Mouse (Mus musculus) gonadal fat pad, adult 2 months (tissue): ENCODE measurements at regions not wholly inside any gene's neighbourhood (a gene's known extent, or its start where the extent isn't known, plus 50 kb on each side); places are given as distances from the start of the nearest gene placed in this dataset.
A peak's percentile ranks its signal among the peaks of the same experiment; 100 is the strongest.

Source experiments
- DNase-seq: peaks from one replicate; pipeline ENCODE4 v3.0.0-alpha.2; 2012; ENCODE audit warnings: low read depth

- DNase-seq, result no peak
Observed at GRCm38 (mm10) chr17:79498321-79498720, 113.3 kb upstream of the Rmdn2 start.

- no peak for DNase-seq
Observed at GRCm38 (mm10) chr17:79501031-79501474, 110.6 kb upstream of the Rmdn2 start.

- DNase-seq, result no peak
Observed at GRCm38 (mm10) chr17:79501926-79502325, 109.7 kb upstream of the Rmdn2 start.

GRCm38 (mm10) chr17:79503037-79503436 lies 108.6 kb upstream of the Rmdn2 start:
- DNase-seq, result no peak

- DNase-seq, result no peak
Observed at GRCm38 (mm10) chr17:79504209-79504608, 107.5 kb upstream of the Rmdn2 start.

GRCm38 (mm10) chr17:79505565-79505964 lies 106.1 kb upstream of the Rmdn2 start:
- no peak for DNase-seq

GRCm38 (mm10) chr17:79509281-79509680 lies 102.4 kb upstream of the Rmdn2 start:
- DNase-seq, result no peak

- DNase-seq, result no peak
Observed at GRCm38 (mm10) chr17:79509957-79510710, 101.5 kb upstream of the Rmdn2 start.

- DNase-seq, result no peak
Observed at GRCm38 (mm10) chr17:79511218-79511617, 100.4 kb upstream of the Rmdn2 start.

GRCm38 (mm10) chr17:79514076-79514475 lies 97.6 kb upstream of the Rmdn2 start:
- DNase-seq, result no peak

GRCm38 (mm10) chr17:79518185-79518584 lies 93.5 kb upstream of the Rmdn2 start:
- DNase-seq, result no peak

- no peak for DNase-seq
Observed at GRCm38 (mm10) chr17:79518696-79519095, 93.0 kb upstream of the Rmdn2 start.

- DNase-seq, result no peak
Observed at GRCm38 (mm10) chr17:79519356-79519755, 92.3 kb upstream of the Rmdn2 start.

- no peak for DNase-seq
Observed at GRCm38 (mm10) chr17:79520283-79520682, 91.4 kb upstream of the Rmdn2 start.

GRCm38 (mm10) chr17:79521691-79522090 lies 90.0 kb upstream of the Rmdn2 start:
- DNase-seq, result no peak

GRCm38 (mm10) chr17:79523230-79523629 lies 88.4 kb upstream of the Rmdn2 start:
- no peak for DNase-seq

- no peak for DNase-seq
Observed at GRCm38 (mm10) chr17:79527391-79527790, 84.3 kb upstream of the Rmdn2 start.

GRCm38 (mm10) chr17:79536549-79536948 lies 75.1 kb upstream of the Rmdn2 start:
- no peak for DNase-seq

GRCm38 (mm10) chr17:79538789-79539188 lies 72.9 kb upstream of the Rmdn2 start:
- no peak for DNase-seq

GRCm38 (mm10) chr17:79540038-79540437 lies 71.6 kb upstream of the Rmdn2 start:
- DNase-seq, result no peak

- no peak for DNase-seq
Observed at GRCm38 (mm10) chr17:79540511-79540910, 71.2 kb upstream of the Rmdn2 start.

- DNase-seq, result peak; percentile 55
Observed at GRCm38 (mm10) chr17:79543907-79544522, 67.6 kb upstream of the Rmdn2 start.

GRCm38 (mm10) chr17:79545878-79546277 lies 65.8 kb upstream of the Rmdn2 start:
- peak; percentile 54 for DNase-seq
